Mouse (Mus musculus) right cerebral cortex, adult 18-20 months (tissue): Measurements from ENCODE around the gene Krtap12-1.
"Not testable (repeated sequence)": the region's sequence is repeated elsewhere in the genome, so short reads cannot be mapped to it uniquely, and the experiment has no call there.

Experiments
- DNase-seq: peaks from one replicate; pipeline ENCODE4 v3.0.0; 2022; ENCODE audit warnings: mixed read lengths

Krtap12-1 gene

GRCm38 (mm10) chr10:77720299-77720698, at the start of gene Krtap12-1:
Gene Krtap12-1 (plus strand): TSS chr10:77720599.
- not testable (repeated sequence) for DNase-seq

GRCm38 (mm10) chr10:77670710-77671109, 49.7 kb upstream of the Krtap12-1 start:
- DNase-seq = no peak

- DNase-seq = no peak
Measured at GRCm38 (mm10) chr10:77671519-77671918, 48.9 kb upstream of the Krtap12-1 start.

- no peak for DNase-seq
Measured at GRCm38 (mm10) chr10:77673765-77674164, 46.6 kb upstream of the Krtap12-1 start.

- DNase-seq = no peak
Measured at GRCm38 (mm10) chr10:77677562-77677961, 42.8 kb upstream of the Krtap12-1 start.

GRCm38 (mm10) chr10:77682994-77683393, 37.4 kb upstream of the Krtap12-1 start:
- DNase-seq = peak; percentile 31

- no peak for DNase-seq
Measured at GRCm38 (mm10) chr10:77684181-77684580, 36.2 kb upstream of the Krtap12-1 start.

- no peak for DNase-seq
Measured at GRCm38 (mm10) chr10:77685895-77686664, 34.3 kb upstream of the Krtap12-1 start, which contains the start of gene Tspear. Gene Tspear (plus strand): TSS chr10:77686569.

GRCm38 (mm10) chr10:77687021-77687420, 33.4 kb upstream of the Krtap12-1 start:
- DNase-seq = no peak

- DNase-seq = not testable (repeated sequence)
Measured at GRCm38 (mm10) chr10:77690356-77690807, 30.0 kb upstream of the Krtap12-1 start, which contains the start of gene Gm19402. Gene Gm19402 (minus strand): TSS chr10:77690757.

GRCm38 (mm10) chr10:77697133-77697532, 23.3 kb upstream of the Krtap12-1 start, which contains the start of gene Gm9508:
Gene Gm9508 (minus strand): TSS chr10:77697233.
- no peak for DNase-seq

GRCm38 (mm10) chr10:77706326-77706725, 14.1 kb upstream of the Krtap12-1 start, which contains the start of gene Gm10272:
Gene Gm10272 (plus strand): TSS chr10:77706626.
- no peak for DNase-seq

- DNase-seq = no peak
Measured at GRCm38 (mm10) chr10:77709831-77710230, 10.6 kb upstream of the Krtap12-1 start.

- DNase-seq = not testable (repeated sequence)
Measured at GRCm38 (mm10) chr10:77711157-77711556, 9.2 kb upstream of the Krtap12-1 start, which contains the start of gene Gm10024. Gene Gm10024 (plus strand): TSS chr10:77711457.

- DNase-seq = no peak
Measured at GRCm38 (mm10) chr10:77713734-77714133, 6.7 kb upstream of the Krtap12-1 start.

GRCm38 (mm10) chr10:77715507-77715906, 4.9 kb upstream of the Krtap12-1 start, which contains the start of gene Gm10142:
Gene Gm10142 (plus strand): TSS chr10:77715807.
- no peak for DNase-seq

GRCm38 (mm10) chr10:77724855-77725254, 4.5 kb downstream of the Krtap12-1 start:
- DNase-seq = no peak

- no peak for DNase-seq
Measured at GRCm38 (mm10) chr10:77726186-77726585, 5.8 kb downstream of the Krtap12-1 start, which contains the start of gene Gm10100. Gene Gm10100 (plus strand): TSS chr10:77726486.

GRCm38 (mm10) chr10:77728280-77728679, 7.9 kb downstream of the Krtap12-1 start:
- DNase-seq = no peak

- no peak for DNase-seq
Measured at GRCm38 (mm10) chr10:77729241-77729640, 8.8 kb downstream of the Krtap12-1 start.

- DNase-seq = no peak
Measured at GRCm38 (mm10) chr10:77735928-77736327, 15.5 kb downstream of the Krtap12-1 start.

GRCm38 (mm10) chr10:77738929-77739328, 18.5 kb downstream of the Krtap12-1 start:
- no peak for DNase-seq

- not testable (repeated sequence) for DNase-seq
Measured at GRCm38 (mm10) chr10:77741924-77742688, 21.7 kb downstream of the Krtap12-1 start, which contains the start of gene Gm18596. Gene Gm18596 (minus strand): TSS chr10:77742638.
